Mouse (Mus musculus): ENCODE data around the gene Plin4. TPM values are rescaled to one million over a fixed set of nuclear protein-coding genes. Genes with fewer than 3 reads are reported as not detected.

Plin4 gene
- polyA plus RNA-seq, 1 experiment from 2014 or later = 0.23 TPM

GRCm38 (mm10) chr17:56055945-56056678 lies 53.5 kb downstream of the Plin4 start:
- Histone ChIP-seq H3K27ac (ENCODE audit: low read length) (no peak overlapping the region), H3K9ac (ENCODE audit: low read depth, low read length) (no peak overlapping the region), H3K36me3 (ENCODE audit: control insufficient read depth, insufficient read depth, low read length) (peaks cover 22% of the 10 kb centered on the region), H3K4me3 (ENCODE audit: low read length) (no peak overlapping the region), H3K4me2 (ENCODE audit: low read depth, low read length) (no peak overlapping the region), H3K4me1 (ENCODE audit: control insufficient read depth, insufficient read depth, low read length) (no peaks in the 10 kb centered on the region), H3K9me3 (ENCODE audit: control insufficient read depth, low read length) (no peaks in the 10 kb centered on the region), H3K27me3 (replicated peaks; ENCODE audit: control insufficient read depth, insufficient read depth, low read length) (no peaks in the 10 kb centered on the region)
- WGBS = 67% methylated on average over 4 of the region's 4 CpGs
- no peak for ATAC-seq

- Histone ChIP-seq H3K4me1 (ENCODE audit: control insufficient read depth, insufficient read depth, low read length) (no peaks in the 10 kb centered on the region), H3K27me3 (replicated peaks; ENCODE audit: control insufficient read depth, insufficient read depth, low read length) (no peaks in the 10 kb centered on the region), H3K9ac (ENCODE audit: low read depth, low read length) (no peak overlapping the region), H3K9me3 (ENCODE audit: control insufficient read depth, low read length) (no peaks in the 10 kb centered on the region), H3K4me3 (ENCODE audit: low read length) (no peak overlapping the region), H3K36me3 (ENCODE audit: control insufficient read depth, insufficient read depth, low read length) (peaks cover 19% of the 10 kb centered on the region; the same call in 1 of the 2 replicates), H3K4me2 (ENCODE audit: low read depth, low read length) (no peak overlapping the region), H3K27ac (ENCODE audit: low read length) (no peak overlapping the region)
- no peak for ATAC-seq
Observed at GRCm38 (mm10) chr17:56054938-56055337, 54.7 kb downstream of the Plin4 start.

- H3K4me1 ChIP-seq (ENCODE audit: control insufficient read depth, insufficient read depth, low read length) = no peaks in the 10 kb centered on the region
- no peak for ATAC-seq
- H3K9me3 ChIP-seq (ENCODE audit: control insufficient read depth, low read length) = no peaks in the 10 kb centered on the region
- WGBS = 80% methylated on average over 5 of the region's 5 CpGs
- no peaks in the 10 kb centered on the region for H3K27me3 ChIP-seq (replicated peaks; ENCODE audit: control insufficient read depth, insufficient read depth, low read length)
- no peak overlapping the region for H3K4me3 ChIP-seq (ENCODE audit: low read length)
- H3K9ac ChIP-seq (ENCODE audit: low read depth, low read length) = no peak overlapping the region
- H3K27ac ChIP-seq (ENCODE audit: low read length) = no peak overlapping the region
- no peak overlapping the region for H3K4me2 ChIP-seq (ENCODE audit: low read depth, low read length)
- H3K36me3 ChIP-seq (ENCODE audit: control insufficient read depth, insufficient read depth, low read length) = peaks cover 13% of the 10 kb centered on the region
Observed at GRCm38 (mm10) chr17:56051369-56051768, 58.2 kb downstream of the Plin4 start.

Other genes with a start within 250 kb of the Plin4 start
- gene Zfp119a, start 230.9 kb downstream of the Plin4 start, polyA plus RNA-seq (2015; fragmentation: Nextera tagmentation; extraction: Ambion mirVana) = 5.1 and 5.7 TPM in 2 replicates
- 7.9 and 10.8 TPM in 2 replicates for gene Zfp959, start 217.7 kb downstream of the Plin4 start, polyA plus RNA-seq (2015; fragmentation: Nextera tagmentation; extraction: Ambion mirVana)
- gene Zfp119b, start 160.3 kb downstream of the Plin4 start, polyA plus RNA-seq (2015; fragmentation: Nextera tagmentation; extraction: Ambion mirVana) = 4.1 and 4.4 TPM in 2 replicates
- 2.6 and 2.9 TPM in 2 replicates for gene Ebi3, start 157.2 kb downstream of the Plin4 start, polyA plus RNA-seq (2015; fragmentation: Nextera tagmentation; extraction: Ambion mirVana)
- 19.7 and 21.5 TPM in 2 replicates for gene Yju2, start 150.7 kb downstream of the Plin4 start, polyA plus RNA-seq (2015; fragmentation: Nextera tagmentation; extraction: Ambion mirVana)
- gene Shd, start 139.3 kb downstream of the Plin4 start, polyA plus RNA-seq (2015; fragmentation: Nextera tagmentation; extraction: Ambion mirVana) = 8.6 and 9.0 TPM in 2 replicates
- gene Fsd1, start 123.3 kb downstream of the Plin4 start, polyA plus RNA-seq (2015; fragmentation: Nextera tagmentation; extraction: Ambion mirVana) = 8.4 and 9.7 TPM in 2 replicates
- gene Stap2, start 104.2 kb downstream of the Plin4 start, polyA plus RNA-seq (2015; fragmentation: Nextera tagmentation; extraction: Ambion mirVana) = 65.6 and 79.6 TPM in 2 replicates
- 77.5 and 80.8 TPM in 2 replicates for gene Mpnd, start 104.1 kb downstream of the Plin4 start, polyA plus RNA-seq (2015; fragmentation: Nextera tagmentation; extraction: Ambion mirVana)
- 120 and 131 TPM in 2 replicates for gene Sh3gl1, start 73.2 kb downstream of the Plin4 start, polyA plus RNA-seq (2015; fragmentation: Nextera tagmentation; extraction: Ambion mirVana)
- 15.6 and 16.7 TPM in 2 replicates for gene Chaf1a, start 69.4 kb downstream of the Plin4 start, polyA plus RNA-seq (2015; fragmentation: Nextera tagmentation; extraction: Ambion mirVana)
- gene Ubxn6, start 34.8 kb downstream of the Plin4 start, polyA plus RNA-seq (2015; fragmentation: Nextera tagmentation; extraction: Ambion mirVana) = 31.6 and 34.3 TPM in 2 replicates
- 69.3 and 75.0 TPM in 2 replicates for gene Hdgfl2, start 30.2 kb downstream of the Plin4 start, polyA plus RNA-seq (2015; fragmentation: Nextera tagmentation; extraction: Ambion mirVana)
- 0.48 and 0.57 TPM in 2 replicates for gene Plin5, start 7.8 kb upstream of the Plin4 start, polyA plus RNA-seq (2015; fragmentation: Nextera tagmentation; extraction: Ambion mirVana)
- gene Lrg1, start 12.2 kb upstream of the Plin4 start, polyA plus RNA-seq (2015; fragmentation: Nextera tagmentation; extraction: Ambion mirVana) = 0.47 and 0.57 TPM in 2 replicates
- 0.81 and 0.99 TPM in 2 replicates for gene Sema6b, start 30.5 kb upstream of the Plin4 start, polyA plus RNA-seq (2015; fragmentation: Nextera tagmentation; extraction: Ambion mirVana)
- gene Tnfaip8l1, start 52.7 kb upstream of the Plin4 start, polyA plus RNA-seq (2015; fragmentation: Nextera tagmentation; extraction: Ambion mirVana) = 10.6 and 12.7 TPM in 2 replicates
- 119 and 121 TPM in 2 replicates for gene Mydgf, start 74.1 kb upstream of the Plin4 start, polyA plus RNA-seq (2015; fragmentation: Nextera tagmentation; extraction: Ambion mirVana)
- gene Dpp9, start 109.1 kb upstream of the Plin4 start, polyA plus RNA-seq (2015; fragmentation: Nextera tagmentation; extraction: Ambion mirVana) = 33.5 and 35.1 TPM in 2 replicates
- gene Fem1a, start 147.0 kb upstream of the Plin4 start, polyA plus RNA-seq (2015; fragmentation: Nextera tagmentation; extraction: Ambion mirVana) = 11.7 and 12.8 TPM in 2 replicates
- gene Ticam1, start 167.0 kb upstream of the Plin4 start, polyA plus RNA-seq (2015; fragmentation: Nextera tagmentation; extraction: Ambion mirVana) = 16.4 and 19.4 TPM in 2 replicates
- 287 and 364 TPM in 2 replicates for gene Plin3, start 183.1 kb upstream of the Plin4 start, polyA plus RNA-seq (2015; fragmentation: Nextera tagmentation; extraction: Ambion mirVana)
- gene Arrdc5, start 190.5 kb upstream of the Plin4 start, polyA plus RNA-seq (2015; fragmentation: Nextera tagmentation; extraction: Ambion mirVana) = not detected in 2 replicates
- gene Uhrf1, start 193.5 kb upstream of the Plin4 start, polyA plus RNA-seq (2015; fragmentation: Nextera tagmentation; extraction: Ambion mirVana) = 103 and 114 TPM in 2 replicates
- 21.3 and 22.5 TPM in 2 replicates for gene Kdm4b, start 216.3 kb upstream of the Plin4 start, polyA plus RNA-seq (2015; fragmentation: Nextera tagmentation; extraction: Ambion mirVana)

Measured in intestine, embryonic 16.5 days (tissue).